Mouse (Mus musculus): ENCODE measurements around the gene Scrn1. TPM values are rescaled to one million over a fixed set of nuclear protein-coding genes. Genes with fewer than 3 reads are reported as not detected.
A peak's percentile ranks its signal among the peaks of the same experiment; 100 is the strongest.

Gene Scrn1
- total and polyA plus RNA-seq, 2 experiments from 2014 or later: 113 to 127 TPM

DNA sequence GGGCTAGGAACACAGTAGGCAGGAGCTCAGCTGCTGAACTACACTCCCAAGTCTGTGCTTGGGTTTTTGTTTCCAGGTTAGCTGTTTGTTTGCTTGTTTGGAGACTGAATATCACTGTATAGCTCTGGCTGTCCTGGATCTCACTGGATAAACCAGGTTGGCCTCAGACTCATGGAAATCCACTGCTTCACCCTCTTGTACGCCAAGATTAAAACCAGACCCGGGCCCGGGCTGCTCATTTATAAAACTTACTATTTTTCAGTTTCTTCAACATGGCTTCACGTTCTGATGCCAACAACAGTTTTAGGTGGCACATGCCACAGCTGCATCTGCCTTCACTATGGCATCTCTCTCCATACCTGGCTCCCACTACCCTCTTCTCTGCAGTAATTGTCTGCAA lies 2.7 kb downstream of the Scrn1 start:
- Histone ChIP-seq H3K9me3 (ENCODE audit: low read length) (no peaks in the 10 kb centered on the region), H3K27me3 (ENCODE audit: insufficient read depth, low read length) (no peaks in the 10 kb centered on the region), H3K27ac (ENCODE audit: low read depth, low read length) (no peak overlapping the region), H3K4me2 (ENCODE audit: low read depth, low read length, poor library complexity, severe bottlenecking) (peak overlapping the region; percentile 72), H3K4me1 (ENCODE audit: insufficient read depth, low read length) (peaks cover 13% of the 10 kb centered on the region; the same call in 1 of the 2 replicates), H3K9ac (replicated peaks; ENCODE audit: low read length, poor library complexity, severe bottlenecking) (no peak overlapping the region), H3K36me3 (ENCODE audit: insufficient read depth, low read length) (no peaks in the 10 kb centered on the region), H3K4me3 (ENCODE audit: low read depth, low read length) (no peak overlapping the region)
- WGBS: 82% methylated on average over 4 of the region's 4 CpGs
- ATAC-seq (ENCODE audit: low FRiP score) (no peak), DNase-seq (ENCODE audit: low spot score) (no peak)
- no peak for TF ChIP-seq CTCF (IDR thresholded peaks at IDR 0.05)

DNA sequence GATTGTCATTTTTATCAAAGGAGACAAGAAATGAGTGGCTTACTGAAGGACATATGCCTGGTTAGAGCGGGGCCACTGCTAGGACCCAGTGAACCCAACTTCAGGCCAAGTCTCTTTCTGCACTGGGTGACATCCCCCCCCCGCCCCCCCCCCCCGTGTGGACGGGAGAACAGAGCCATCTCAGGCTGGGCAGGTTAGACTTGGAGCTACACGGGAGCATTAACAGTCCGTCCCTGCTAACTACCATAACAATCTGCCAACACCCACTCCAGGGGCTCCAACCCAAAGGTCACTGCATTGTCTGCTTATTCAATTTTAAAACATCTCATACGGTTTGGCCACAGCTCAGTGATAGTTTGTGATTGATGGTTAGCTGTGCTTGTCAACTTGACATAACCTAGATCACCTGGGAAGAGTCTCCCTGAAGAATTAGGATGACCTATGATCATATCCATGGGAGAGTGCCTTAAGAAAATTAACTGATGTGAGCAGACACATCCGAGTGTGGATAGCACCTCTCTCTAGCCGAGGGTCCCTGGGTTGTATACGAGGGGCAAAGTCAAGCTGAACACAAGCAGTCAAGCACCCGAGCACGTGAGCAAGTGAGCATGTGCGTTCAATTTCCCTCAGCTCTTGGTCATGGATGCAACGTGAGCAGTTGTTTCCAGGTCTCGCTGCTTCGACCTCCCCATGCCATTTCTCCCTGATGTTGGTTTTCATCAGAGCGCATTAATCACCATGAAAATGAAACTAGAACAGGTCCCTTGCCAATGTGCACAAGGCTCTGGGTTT lies 4.1 kb downstream of the Scrn1 start:
- no peak for ATAC-seq (ENCODE audit: low FRiP score)
- Histone ChIP-seq H3K9me3 (ENCODE audit: low read length) (no peaks in the 10 kb centered on the region), H3K4me1 (ENCODE audit: insufficient read depth, low read length) (peaks cover 13% of the 10 kb centered on the region; the same call in 1 of the 2 replicates), H3K27ac (ENCODE audit: low read depth, low read length) (no peak overlapping the region), H3K4me2 (ENCODE audit: low read depth, low read length, poor library complexity, severe bottlenecking) (peak overlapping the region; percentile 22; the same call in 1 of the 2 replicates), H3K9ac (replicated peaks; ENCODE audit: low read length, poor library complexity, severe bottlenecking) (no peak overlapping the region), H3K36me3 (ENCODE audit: insufficient read depth, low read length) (no peaks in the 10 kb centered on the region), H3K4me3 (ENCODE audit: low read depth, low read length) (no peak overlapping the region), H3K27me3 (ENCODE audit: insufficient read depth, low read length) (no peaks in the 10 kb centered on the region)
- WGBS: 75% methylated on average over 16 of the region's 17 CpGs
- no peak for TF ChIP-seq CTCF (IDR thresholded peaks at IDR 0.05)
- DNase-seq (ENCODE audit: low spot score): no peak

DNA sequence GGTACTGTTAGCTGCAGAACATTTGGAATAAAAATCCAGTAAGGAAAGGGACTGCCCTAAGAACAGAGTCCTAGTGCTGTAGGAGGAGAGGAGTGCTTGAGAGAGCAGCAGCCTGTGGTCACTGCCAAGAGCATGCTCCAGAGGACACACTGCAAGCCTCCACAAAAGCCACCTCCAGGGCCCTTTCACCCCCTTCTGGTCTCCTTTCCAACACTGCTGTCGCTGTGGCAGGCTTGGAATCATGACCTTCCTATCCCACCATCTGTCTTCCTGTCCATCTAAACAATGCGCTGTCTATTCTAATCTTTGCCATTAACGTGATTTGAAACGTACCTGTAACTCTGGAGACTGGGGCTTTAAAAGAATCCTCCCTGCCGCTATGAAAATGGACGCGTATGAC lies 7.8 kb downstream of the Scrn1 start:
- no peak overlapping the region for H3K4me2 ChIP-seq (ENCODE audit: low read depth, low read length, poor library complexity, severe bottlenecking)
- H3K4me3 ChIP-seq (ENCODE audit: low read depth, low read length): no peak overlapping the region
- H3K4me1 ChIP-seq (ENCODE audit: insufficient read depth, low read length): peaks cover 24% of the 10 kb centered on the region
- H3K27me3 ChIP-seq (ENCODE audit: insufficient read depth, low read length): no peaks in the 10 kb centered on the region
- no peak overlapping the region for H3K9ac ChIP-seq (replicated peaks; ENCODE audit: low read length, poor library complexity, severe bottlenecking)
- DNase-seq (ENCODE audit: low spot score) (peak; percentile 56), ATAC-seq (ENCODE audit: low FRiP score) (no peak)
- H3K27ac ChIP-seq (ENCODE audit: low read depth, low read length): no peak overlapping the region
- H3K36me3 ChIP-seq (ENCODE audit: insufficient read depth, low read length): no peaks in the 10 kb centered on the region
- no peak for TF ChIP-seq CTCF (IDR thresholded peaks at IDR 0.05)
- WGBS: 54% methylated on average over 7 of the region's 7 CpGs
- no peaks in the 10 kb centered on the region for H3K9me3 ChIP-seq (ENCODE audit: low read length)

DNA sequence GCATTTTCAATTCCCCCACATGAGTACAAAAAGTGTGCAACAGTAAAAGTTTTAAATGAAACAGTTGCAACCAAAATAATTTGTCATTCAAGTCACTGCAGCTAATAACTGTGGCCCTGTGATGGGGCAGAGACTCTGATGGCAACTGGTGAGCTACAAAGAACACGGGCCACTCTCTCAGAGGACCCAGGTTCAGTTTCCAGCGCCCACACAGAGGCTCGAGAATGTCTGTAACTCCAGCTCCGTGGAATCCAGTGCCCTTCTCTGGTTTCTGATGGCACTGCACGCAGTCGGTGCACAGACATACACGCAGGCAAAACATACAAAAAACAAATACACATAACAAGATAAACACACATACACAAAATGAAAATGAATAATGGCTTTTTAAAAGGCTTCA lies 8.6 kb downstream of the Scrn1 start:
- no peaks in the 10 kb centered on the region for H3K9me3 ChIP-seq (ENCODE audit: low read length)
- DNase-seq (ENCODE audit: low spot score) (no peak), ATAC-seq (ENCODE audit: low FRiP score) (no peak)
- no peaks in the 10 kb centered on the region for H3K27me3 ChIP-seq (ENCODE audit: insufficient read depth, low read length)
- H3K9ac ChIP-seq (replicated peaks; ENCODE audit: low read length, poor library complexity, severe bottlenecking): no peak overlapping the region
- no peak for TF ChIP-seq CTCF (IDR thresholded peaks at IDR 0.05)
- H3K4me2 ChIP-seq (ENCODE audit: low read depth, low read length, poor library complexity, severe bottlenecking): no peak overlapping the region
- no peaks in the 10 kb centered on the region for H3K36me3 ChIP-seq (ENCODE audit: insufficient read depth, low read length)
- 94% methylated on average over 7 of the region's 7 CpGs for WGBS
- H3K27ac ChIP-seq (ENCODE audit: low read depth, low read length): no peak overlapping the region
- H3K4me1 ChIP-seq (ENCODE audit: insufficient read depth, low read length): peaks cover 24% of the 10 kb centered on the region
- H3K4me3 ChIP-seq (ENCODE audit: low read depth, low read length): no peak overlapping the region

DNA sequence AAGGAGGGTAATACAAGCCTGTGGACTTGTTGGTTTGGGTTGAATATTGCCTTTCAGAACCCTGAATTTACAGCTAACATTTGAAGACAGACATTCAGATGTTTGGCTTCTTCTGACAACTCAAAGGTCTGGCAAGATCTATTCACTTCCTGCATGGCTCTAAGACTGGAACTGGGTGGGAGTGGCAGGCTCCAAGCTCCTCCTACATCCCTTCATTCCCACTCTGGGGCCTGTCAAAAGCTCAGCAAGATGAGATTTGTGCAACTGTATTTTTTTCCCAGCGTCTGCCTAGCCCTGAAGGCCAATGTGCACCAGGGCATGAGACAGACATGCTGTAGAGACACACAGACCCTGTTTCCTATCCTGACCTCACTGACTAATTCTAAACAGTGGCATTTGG lies 10.5 kb downstream of the Scrn1 start:
- Histone ChIP-seq H3K4me3 (ENCODE audit: low read depth, low read length) (no peak overlapping the region), H3K4me1 (ENCODE audit: insufficient read depth, low read length) (peaks cover 19% of the 10 kb centered on the region), H3K36me3 (ENCODE audit: insufficient read depth, low read length) (no peaks in the 10 kb centered on the region), H3K4me2 (ENCODE audit: low read depth, low read length, poor library complexity, severe bottlenecking) (no peak overlapping the region), H3K27me3 (ENCODE audit: insufficient read depth, low read length) (no peaks in the 10 kb centered on the region), H3K9ac (replicated peaks; ENCODE audit: low read length, poor library complexity, severe bottlenecking) (no peak overlapping the region), H3K9me3 (ENCODE audit: low read length) (no peaks in the 10 kb centered on the region), H3K27ac (ENCODE audit: low read depth, low read length) (no peak overlapping the region)
- ATAC-seq (ENCODE audit: low FRiP score) (no peak), DNase-seq (ENCODE audit: low spot score) (no peak)
- TF ChIP-seq CTCF (IDR thresholded peaks at IDR 0.05): no peak
- 61% methylated on average over 1 of the region's 1 CpGs for WGBS

DNA sequence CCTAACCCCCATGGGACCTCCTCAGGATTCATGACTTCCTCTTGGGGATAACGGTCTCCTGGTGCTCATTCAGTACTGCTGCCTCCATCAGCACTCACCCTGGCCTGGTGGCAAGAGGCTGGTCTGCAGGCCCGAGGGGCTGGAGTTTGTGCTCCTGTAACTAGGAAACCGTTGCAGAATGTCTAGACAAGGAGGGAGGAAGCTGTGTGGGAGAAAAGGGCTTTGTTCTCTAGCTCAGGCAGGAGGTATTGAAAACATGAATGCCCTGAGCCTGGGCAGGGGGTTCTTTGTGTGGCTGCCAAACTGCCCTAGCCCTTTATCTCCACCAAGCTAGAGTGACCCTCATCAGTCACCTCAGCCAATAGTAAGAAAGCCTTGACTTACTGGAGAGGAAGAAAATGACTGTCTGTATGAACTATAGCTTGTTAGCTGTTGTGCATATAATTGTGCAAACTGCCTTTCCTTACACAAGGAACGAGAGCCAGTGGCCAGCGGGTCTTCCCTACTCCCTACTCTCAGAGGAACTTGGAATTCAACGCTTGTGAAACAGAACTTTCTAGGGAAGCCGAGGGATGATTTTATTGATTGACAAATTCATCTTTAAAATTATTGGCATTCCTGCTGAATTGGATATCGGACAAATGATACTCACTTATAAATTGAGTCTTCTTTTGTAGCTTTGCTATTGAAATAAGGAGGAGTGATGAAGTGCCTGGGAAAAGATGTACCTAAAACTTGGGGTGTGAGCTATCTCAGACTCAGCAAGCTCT lies 11.8 kb downstream of the Scrn1 start:
- no peaks in the 10 kb centered on the region for H3K27me3 ChIP-seq (ENCODE audit: insufficient read depth, low read length)
- peaks cover 19% of the 10 kb centered on the region for H3K4me1 ChIP-seq (ENCODE audit: insufficient read depth, low read length)
- no peak overlapping the region for H3K9ac ChIP-seq (replicated peaks; ENCODE audit: low read length, poor library complexity, severe bottlenecking)
- no peak for TF ChIP-seq CTCF (IDR thresholded peaks at IDR 0.05)
- H3K27ac ChIP-seq (ENCODE audit: low read depth, low read length): 0 out of 2 replicates have a peak overlapping the region, but pooled peaks have one; percentile 47
- peak; percentile 77 for ATAC-seq (ENCODE audit: low FRiP score)
- H3K4me2 ChIP-seq (ENCODE audit: low read depth, low read length, poor library complexity, severe bottlenecking): no peak overlapping the region
- WGBS: 15% methylated on average over 8 of the region's 8 CpGs
- H3K36me3 ChIP-seq (ENCODE audit: insufficient read depth, low read length): no peaks in the 10 kb centered on the region
- peak; percentile 82 for DNase-seq (ENCODE audit: low spot score)
- no peak overlapping the region for H3K4me3 ChIP-seq (ENCODE audit: low read depth, low read length)
- H3K9me3 ChIP-seq (ENCODE audit: low read length): no peaks in the 10 kb centered on the region
